Mouse (Mus musculus) brain, embryonic 14.5 days (tissue): ENCODE data around the gene Sema3b.

ENCODE experiments used
- CTCF ChIP-seq: fragments of 200-500 bp; IDR thresholded peaks from 2 replicates; pipeline ENCODE4 v1.5.1; 2012; ENCODE audit warnings: inconsistent platforms, mild to moderate bottlenecking, moderate library complexity, borderline replicate concordance; ENCODE audit not compliant: insufficient read depth, insufficient read length; ENCODE audit errors: extremely low read depth
- POLR2A ChIP-seq: fragments of 200-500 bp; IDR thresholded peaks from 2 replicates; pipeline ENCODE4 v1.6.1; 2012; ENCODE audit warnings: mild to moderate bottlenecking, inconsistent platforms, borderline replicate concordance; ENCODE audit not compliant: poor library complexity, insufficient read depth, insufficient read length, severe bottlenecking; ENCODE audit errors: extremely low read depth

GRCm38 (mm10) chr9:107580501-107581317, 28.3 kb downstream of the Sema3b start, which contains the start of gene Hyal3:
- peak; percentile 50; the same call in 1 of the 2 replicates for TF ChIP-seq POLR2A
- TF ChIP-seq CTCF: no peak
